Mouse (Mus musculus) neural tube, embryonic 13.5 days (tissue): ENCODE results near the gene Gm20388. TPM values are rescaled to one million over a fixed set of nuclear protein-coding genes. Genes with fewer than 3 reads are reported as not detected.

Experiments used
- ATAC-seq: fragments of 200-750 bp; cut with Nextera tagmentation; 2 replicates; pipeline ENCODE4 v1.8.0; 2017; ENCODE audit warnings: low read depth, mild to moderate bottlenecking, moderate TSS enrichment, moderate library complexity
- H3K27ac ChIP-seq: fragments of 300-500 bp; sonication (generic); replicated peaks from 2 replicates; pipeline ENCODE4 v1.5.1; 2015; ENCODE audit warnings: moderate library complexity, mild to moderate bottlenecking, inconsistent platforms
- H3K27me3 ChIP-seq: fragments of 300-500 bp; sonication (generic); 2 replicates; pipeline ENCODE4 v1.6.1; 2015; ENCODE audit warnings: mild to moderate bottlenecking, inconsistent platforms
- H3K36me3 ChIP-seq: fragments of 300-500 bp; sonication (generic); 2 replicates; pipeline ENCODE4 v1.6.1; 2015; ENCODE audit warnings: mild to moderate bottlenecking, inconsistent platforms
- H3K4me1 ChIP-seq: fragments of 300-500 bp; sonication (generic); replicated peaks from 2 replicates; pipeline ENCODE4 v1.6.1; 2015; ENCODE audit warnings: inconsistent platforms
- H3K4me2 ChIP-seq: fragments of 300-500 bp; sonication (generic); 2 replicates; pipeline ENCODE4 v1.6.1; 2015; ENCODE audit warnings: inconsistent platforms, mild to moderate bottlenecking, moderate library complexity
- H3K4me3 ChIP-seq: fragments of 300-500 bp; sonication (generic); 2 replicates; pipeline ENCODE4 v1.5.1; 2015; ENCODE audit warnings: mild to moderate bottlenecking, inconsistent platforms
- H3K9ac ChIP-seq: fragments of 300-500 bp; sonication (generic); 2 replicates; pipeline ENCODE4 v1.6.1; 2015; ENCODE audit warnings: moderate library complexity, mild to moderate bottlenecking, inconsistent platforms
- H3K9me3 ChIP-seq: fragments of 300-500 bp; sonication (generic); 2 replicates; pipeline ENCODE4 v1.6.1; 2016; ENCODE audit warnings: inconsistent platforms
- WGBS: fragments of 180-500 bp; shearing (Covaris S2); methylation state at CpG from one replicate; pipeline ENCODE4 v1.1.7; 2015; 5-methylcytosine and 5-hydroxymethylcytosine counted together
- polyA plus RNA-seq: library from polyadenylated mRNA; unstranded; fragments of >200 nt; fragmentation: Nextera tagmentation; extraction: Ambion mirVana; gene quantifications from 2 replicates; pipeline ENCODE4 v1.2.1, GENCODE M21; 2015

Gene Gm20388
- polyA plus RNA-seq, 1 experiment from 2014 or later: 0.27 TPM

DNA sequence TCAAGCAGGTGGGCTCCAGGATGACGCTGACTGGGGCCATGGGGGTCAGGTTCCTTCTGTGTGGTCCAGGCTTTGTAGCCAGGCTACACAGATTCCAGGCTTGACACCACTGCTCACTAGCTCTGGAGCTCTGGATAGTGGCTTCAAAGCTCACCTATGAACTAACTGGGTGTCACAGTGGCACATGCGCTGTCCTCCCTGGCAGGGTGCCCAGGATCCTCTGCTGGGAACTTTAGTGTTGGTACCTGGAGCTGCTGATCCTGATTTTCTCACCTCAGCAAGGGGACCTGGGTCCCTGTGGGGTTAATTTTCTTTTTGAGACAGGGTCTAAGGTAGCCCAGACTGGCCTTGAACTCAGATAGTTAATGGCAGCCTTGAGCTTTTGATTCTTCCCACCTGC lies 490.6 kb downstream of the Gm20388 start:
- no peaks in the 10 kb centered on the region for H3K9me3 ChIP-seq
- H3K4me1 ChIP-seq: peaks cover 67% of the 10 kb centered on the region
- no peaks in the 10 kb centered on the region for H3K36me3 ChIP-seq
- H3K27ac ChIP-seq: no peak overlapping the region
- H3K27me3 ChIP-seq: no peaks in the 10 kb centered on the region
- H3K4me3 ChIP-seq: no peak overlapping the region
- H3K4me2 ChIP-seq: no peak overlapping the region
- WGBS: 88% methylated on average over 2 of the region's 2 CpGs
- ATAC-seq: no peak
- no peak overlapping the region for H3K9ac ChIP-seq

DNA sequence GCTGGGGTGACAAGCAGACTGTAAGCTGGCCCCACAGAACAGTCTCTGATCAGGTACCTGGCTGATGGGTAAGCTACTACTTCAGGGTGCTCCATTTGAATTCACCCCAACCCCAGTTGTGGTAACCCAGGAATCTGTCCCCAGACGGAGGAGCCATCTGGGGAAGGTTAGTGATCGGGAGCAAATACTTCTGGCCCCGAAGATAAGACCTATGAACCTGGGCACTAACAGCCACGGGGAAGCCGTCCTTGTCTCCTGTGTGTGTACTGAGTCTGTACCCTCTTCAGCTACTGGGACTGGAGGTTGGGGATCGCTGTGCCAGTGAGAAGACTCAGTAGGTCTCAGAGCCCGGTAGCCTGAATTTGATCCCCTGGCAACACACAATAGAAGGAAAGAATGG lies 491.1 kb downstream of the Gm20388 start:
- ATAC-seq: no peak
- Histone ChIP-seq H3K9me3 (no peaks in the 10 kb centered on the region), H3K4me3 (no peak overlapping the region), H3K4me2 (no peak overlapping the region), H3K36me3 (no peaks in the 10 kb centered on the region), H3K27me3 (no peaks in the 10 kb centered on the region), H3K9ac (no peak overlapping the region), H3K4me1 (peaks cover 67% of the 10 kb centered on the region), H3K27ac (no peak overlapping the region)
- WGBS: 91% methylated on average over 7 of the region's 7 CpGs

DNA sequence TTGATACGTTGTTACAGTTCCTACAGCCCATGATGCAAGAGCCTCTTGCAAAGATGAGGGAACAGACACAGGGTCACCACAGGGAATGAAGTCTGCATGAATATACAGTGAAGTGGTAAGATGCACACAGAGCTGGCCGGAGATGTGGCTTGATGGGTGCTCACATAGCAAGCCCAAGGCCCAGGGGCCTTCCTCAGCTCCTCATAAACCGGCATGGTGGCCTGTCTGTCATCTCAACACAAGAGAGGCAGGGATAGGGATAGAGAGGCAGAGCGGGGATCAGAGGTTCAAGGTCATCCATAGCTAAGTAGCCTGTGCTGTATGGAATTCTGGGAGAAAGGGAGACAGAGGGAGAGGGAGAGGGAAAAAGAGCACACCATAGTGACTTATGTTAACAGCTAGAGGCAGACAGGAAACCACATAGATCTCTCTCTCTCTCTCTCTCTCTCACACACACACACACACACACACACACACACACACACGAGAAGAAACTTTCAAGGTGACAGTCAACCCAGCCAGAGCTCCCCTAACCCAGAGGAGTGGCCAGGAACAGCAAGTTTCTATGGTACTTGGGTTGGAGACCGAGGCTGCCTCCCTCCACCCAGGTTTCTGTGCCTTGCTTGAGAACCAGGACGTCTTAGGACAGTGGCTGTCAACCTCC lies 493.1 kb downstream of the Gm20388 start:
- H3K9ac ChIP-seq: no peak overlapping the region
- H3K36me3 ChIP-seq: no peaks in the 10 kb centered on the region
- H3K4me2 ChIP-seq: no peak overlapping the region
- WGBS: 78% methylated on average over 7 of the region's 7 CpGs
- H3K9me3 ChIP-seq: no peaks in the 10 kb centered on the region
- no peak overlapping the region for H3K4me3 ChIP-seq
- H3K4me1 ChIP-seq: peaks cover 67% of the 10 kb centered on the region
- ATAC-seq: no peak
- H3K27ac ChIP-seq: no peak overlapping the region
- no peaks in the 10 kb centered on the region for H3K27me3 ChIP-seq

DNA sequence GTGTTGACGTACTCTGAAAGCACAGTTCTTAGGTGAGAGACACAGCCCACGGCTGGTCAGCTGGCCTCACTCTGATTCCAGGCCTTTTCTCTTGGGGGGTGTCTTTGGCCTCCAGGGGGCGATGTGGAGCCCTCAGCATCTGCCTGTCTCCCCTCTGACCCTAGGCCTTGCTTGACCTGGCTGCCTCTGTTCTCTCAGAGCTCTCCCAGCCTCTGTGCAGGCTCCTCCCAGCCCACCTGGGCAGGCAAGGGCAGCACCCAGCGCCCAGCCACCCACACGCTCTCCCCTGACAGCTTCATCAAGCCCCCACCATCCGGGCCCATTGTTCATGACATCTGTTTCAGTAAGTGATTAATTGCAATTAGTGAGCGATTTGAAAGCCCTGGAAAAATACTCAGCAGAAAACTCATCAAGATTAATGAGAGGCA lies 494.0 kb downstream of the Gm20388 start:
- WGBS: 25% methylated on average over 7 of the region's 7 CpGs
- Histone ChIP-seq H3K4me1 (peaks cover 67% of the 10 kb centered on the region), H3K4me3 (no peak overlapping the region), H3K27me3 (no peaks in the 10 kb centered on the region), H3K27ac (no peak overlapping the region; the same call in 1 of the 2 replicates), H3K9me3 (no peaks in the 10 kb centered on the region), H3K4me2 (no peak overlapping the region), H3K9ac (no peak overlapping the region), H3K36me3 (no peaks in the 10 kb centered on the region)
- no peak for ATAC-seq

DNA sequence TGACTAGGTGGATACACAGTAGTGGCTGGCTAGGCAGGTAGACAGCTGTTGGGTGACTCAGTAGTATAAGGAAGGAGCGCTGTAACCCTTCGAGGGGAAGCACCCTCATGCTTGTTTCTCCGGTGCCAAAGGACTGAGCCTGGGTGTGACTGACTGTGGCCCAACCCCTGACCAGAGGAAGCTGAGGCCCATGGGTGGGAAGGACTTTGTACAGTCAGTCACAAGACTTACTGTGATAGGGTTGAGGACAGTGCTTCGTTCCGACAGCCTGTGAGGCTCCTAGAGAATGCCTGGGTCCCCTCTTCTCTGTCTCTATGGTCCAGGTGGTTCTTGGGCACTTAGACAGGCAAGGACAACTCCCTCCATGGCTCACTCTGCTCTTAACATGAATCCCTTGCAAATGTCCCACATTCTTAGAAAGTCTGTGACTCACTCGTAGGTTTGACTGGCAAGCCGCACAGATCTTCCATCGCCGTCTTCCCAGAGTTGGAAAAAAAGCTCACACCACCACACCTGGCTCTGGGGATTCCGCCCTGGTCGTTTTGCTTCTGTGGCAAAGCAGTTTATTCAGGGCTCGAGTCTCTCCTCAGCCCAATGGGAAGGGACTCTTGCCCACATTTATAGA lies 495.5 kb downstream of the Gm20388 start:
- H3K4me3 ChIP-seq: no peak overlapping the region
- H3K27me3 ChIP-seq: no peaks in the 10 kb centered on the region
- no peak overlapping the region for H3K9ac ChIP-seq
- no peak overlapping the region for H3K27ac ChIP-seq
- no peak for ATAC-seq
- no peaks in the 10 kb centered on the region for H3K36me3 ChIP-seq
- no peaks in the 10 kb centered on the region for H3K9me3 ChIP-seq
- H3K4me2 ChIP-seq: no peak overlapping the region
- 89% methylated on average over 12 of the region's 12 CpGs for WGBS
- H3K4me1 ChIP-seq: peaks cover 75% of the 10 kb centered on the region

DNA sequence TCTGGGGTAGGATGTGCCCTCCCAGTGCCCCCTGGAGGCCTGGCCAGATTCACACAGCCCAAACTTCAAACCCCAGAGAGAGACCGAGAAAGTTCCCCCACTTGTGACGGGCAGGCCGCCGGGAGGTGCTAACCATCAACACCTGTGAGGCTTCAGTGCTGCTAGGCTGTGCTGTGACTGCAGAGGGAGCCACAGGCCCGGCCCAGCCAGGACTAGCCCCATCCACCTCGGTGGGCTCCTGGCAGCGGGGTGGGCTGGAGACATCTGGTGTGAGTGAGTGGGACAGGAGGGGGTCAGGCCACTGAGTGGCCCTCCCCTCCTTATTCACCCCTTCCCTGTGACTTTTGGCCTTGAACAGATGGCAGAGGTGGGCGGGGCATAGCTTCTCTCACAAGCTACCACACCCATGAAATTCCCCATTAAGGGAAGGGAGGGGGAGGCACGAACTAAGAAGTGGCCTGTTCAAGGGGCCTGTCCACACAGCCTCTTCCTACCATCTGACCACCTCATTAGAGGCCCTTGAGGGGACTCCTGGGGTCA lies 497.1 kb downstream of the Gm20388 start:
- H3K36me3 ChIP-seq: no peaks in the 10 kb centered on the region
- peak overlapping the region; percentile 83 for H3K27ac ChIP-seq
- H3K4me1 ChIP-seq: peaks cover 86% of the 10 kb centered on the region
- H3K9ac ChIP-seq: peak overlapping the region; percentile 31; the same call in 1 of the 2 replicates
- H3K4me3 ChIP-seq: no peak overlapping the region
- H3K9me3 ChIP-seq: no peaks in the 10 kb centered on the region
- peak; percentile 37 for ATAC-seq
- no peak overlapping the region for H3K4me2 ChIP-seq
- no peaks in the 10 kb centered on the region for H3K27me3 ChIP-seq
- WGBS: 5% methylated on average over 9 of the region's 9 CpGs

DNA sequence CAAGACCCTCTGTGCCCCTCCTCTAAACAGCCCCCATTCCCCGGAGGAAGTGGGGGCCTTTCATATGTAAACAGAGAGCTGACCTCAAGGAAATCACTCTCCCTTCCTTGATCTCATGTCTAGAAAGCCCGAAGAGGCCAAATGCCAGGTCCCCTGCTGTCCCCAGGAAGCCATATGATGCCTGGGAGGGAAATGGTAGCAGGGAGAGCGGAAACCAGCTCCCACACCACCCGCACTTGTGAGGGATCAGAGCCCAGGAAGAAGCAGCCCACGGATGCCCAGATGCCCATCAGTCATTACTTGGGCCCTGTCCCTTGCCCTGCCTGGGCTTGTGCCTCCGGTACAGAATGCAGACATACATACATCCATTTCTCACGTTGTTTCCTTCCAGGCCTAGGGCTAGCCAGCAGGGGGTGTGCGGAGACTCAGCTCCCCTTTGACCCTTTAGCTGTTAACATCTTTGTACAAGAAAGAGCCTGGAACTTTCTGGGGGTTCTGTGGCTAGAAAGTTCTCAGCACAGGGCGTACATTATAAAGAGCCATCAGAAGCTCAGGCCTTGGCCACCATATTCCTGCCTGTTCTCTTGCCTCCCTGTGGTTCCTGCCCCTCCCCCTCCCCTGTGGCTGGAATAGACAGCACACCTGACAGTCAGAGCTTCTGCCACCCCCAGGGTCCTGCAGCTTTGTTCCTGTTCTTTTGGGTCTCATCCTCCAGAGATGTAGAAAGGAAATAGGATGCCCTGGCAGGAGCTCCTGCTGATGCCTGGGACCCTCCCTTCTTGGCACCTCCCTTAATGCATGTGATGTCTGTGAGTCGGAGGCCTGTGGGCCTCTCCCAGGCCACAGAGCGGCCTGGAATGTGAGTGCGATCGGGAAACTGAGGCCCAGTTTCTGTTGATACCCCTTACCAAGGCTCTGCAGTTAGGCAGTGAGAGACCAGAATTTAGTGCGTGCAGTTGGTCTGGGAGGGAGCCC lies 497.9 kb downstream of the Gm20388 start:
- no peaks in the 10 kb centered on the region for H3K36me3 ChIP-seq
- H3K27ac ChIP-seq: peak overlapping the region; percentile 83
- no peak for ATAC-seq
- no peaks in the 10 kb centered on the region for H3K27me3 ChIP-seq
- H3K9ac ChIP-seq: peak overlapping the region; percentile 31; the same call in 1 of the 2 replicates
- no peak overlapping the region for H3K4me3 ChIP-seq
- no peak overlapping the region for H3K4me2 ChIP-seq
- peaks cover 90% of the 10 kb centered on the region for H3K4me1 ChIP-seq
- 34% methylated on average over 14 of the region's 14 CpGs for WGBS
- no peaks in the 10 kb centered on the region for H3K9me3 ChIP-seq

DNA sequence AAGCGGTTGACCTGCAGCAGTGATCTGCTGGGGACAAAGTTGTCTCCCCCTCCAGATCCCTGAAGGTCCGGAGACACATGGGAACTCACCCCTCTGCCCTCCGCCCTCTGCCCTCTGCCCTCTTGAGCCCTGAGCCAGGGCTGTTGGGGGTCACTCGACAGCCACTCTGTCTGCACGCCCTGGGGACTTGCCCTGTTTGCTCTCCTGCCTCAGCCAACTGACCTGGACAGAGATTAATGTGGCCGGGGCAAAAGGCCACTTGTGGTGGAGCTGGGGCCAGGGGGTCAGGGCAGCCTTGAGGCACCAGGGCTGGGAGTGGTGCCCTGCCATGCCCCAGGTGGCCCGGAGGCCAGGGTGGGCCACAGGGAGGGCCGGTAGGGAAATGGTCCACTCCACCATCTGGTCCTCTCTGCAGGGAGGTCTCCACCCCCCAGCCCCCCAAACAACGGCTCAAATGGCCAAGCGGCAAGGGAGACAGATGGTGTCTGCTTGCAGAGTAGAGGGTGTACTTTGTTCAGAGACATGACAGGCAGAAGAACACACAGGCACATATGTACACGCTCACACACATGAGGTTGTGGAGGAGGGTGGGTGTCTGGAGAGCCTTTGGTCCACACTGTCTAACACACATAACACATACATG lies 498.9 kb downstream of the Gm20388 start:
- 30% methylated on average over 11 of the region's 11 CpGs for WGBS
- Histone ChIP-seq H3K4me1 (peaks cover 90% of the 10 kb centered on the region), H3K4me3 (no peak overlapping the region), H3K4me2 (no peak overlapping the region), H3K27ac (peak overlapping the region; percentile 83; the same call in 1 of the 2 replicates), H3K36me3 (no peaks in the 10 kb centered on the region), H3K9me3 (no peaks in the 10 kb centered on the region), H3K9ac (no peak overlapping the region), H3K27me3 (no peaks in the 10 kb centered on the region)
- no peak for ATAC-seq

DNA sequence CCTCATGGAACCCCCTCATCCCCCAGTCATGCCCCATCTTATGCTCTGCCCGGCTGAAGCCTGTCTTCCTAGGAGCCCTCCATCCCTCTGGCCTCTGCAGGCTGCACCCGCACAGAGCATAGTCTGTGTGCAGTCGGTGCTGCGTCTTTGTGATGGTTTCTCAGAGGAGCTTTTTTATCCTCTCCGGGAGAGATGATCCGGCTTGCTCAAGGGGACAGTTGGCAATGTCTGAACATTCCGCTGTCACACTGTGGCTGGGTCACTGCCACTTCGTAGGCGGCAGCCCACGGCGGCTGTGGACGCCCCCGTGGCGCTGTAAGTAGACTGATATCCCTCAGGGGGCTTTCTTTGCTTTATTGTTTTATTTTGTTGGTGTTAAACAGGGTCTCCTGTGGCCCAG lies 500.4 kb downstream of the Gm20388 start:
- ATAC-seq: no peak
- Histone ChIP-seq H3K36me3 (no peaks in the 10 kb centered on the region), H3K9ac (peak overlapping the region; percentile 54), H3K4me1 (peaks cover 100% of the 10 kb centered on the region), H3K27me3 (no peaks in the 10 kb centered on the region), H3K4me3 (no peak overlapping the region), H3K9me3 (no peaks in the 10 kb centered on the region), H3K27ac (peak overlapping the region; percentile 65), H3K4me2 (no peak overlapping the region)
- 28% methylated on average over 14 of the region's 14 CpGs for WGBS

DNA sequence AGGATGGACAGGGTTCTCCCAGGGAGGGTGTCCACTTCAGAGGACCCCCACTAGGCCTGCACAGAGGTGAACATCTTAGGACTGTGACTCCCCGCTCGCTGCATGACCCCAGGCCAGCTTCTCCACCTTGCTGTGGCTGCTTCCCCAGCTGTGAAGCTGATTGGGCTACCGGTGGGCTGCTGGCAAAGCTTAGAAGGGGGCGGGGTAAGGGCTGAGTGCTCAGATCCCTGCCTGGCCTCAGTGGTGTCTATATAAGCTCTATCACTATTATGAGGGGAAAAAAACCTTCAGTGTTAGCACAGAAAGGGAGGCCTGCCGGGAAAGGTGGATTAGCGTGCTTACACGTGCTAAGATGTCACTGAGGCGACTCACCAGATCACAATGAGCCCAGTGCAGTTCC lies 501.2 kb downstream of the Gm20388 start:
- no peak for ATAC-seq
- Histone ChIP-seq H3K9ac (no peak overlapping the region; the same call in 1 of the 2 replicates), H3K4me3 (no peak overlapping the region), H3K4me1 (peaks cover 100% of the 10 kb centered on the region), H3K4me2 (no peak overlapping the region), H3K9me3 (no peaks in the 10 kb centered on the region), H3K27me3 (no peaks in the 10 kb centered on the region), H3K27ac (peak overlapping the region; percentile 88), H3K36me3 (no peaks in the 10 kb centered on the region)
- WGBS: 43% methylated on average over 8 of the region's 8 CpGs

DNA sequence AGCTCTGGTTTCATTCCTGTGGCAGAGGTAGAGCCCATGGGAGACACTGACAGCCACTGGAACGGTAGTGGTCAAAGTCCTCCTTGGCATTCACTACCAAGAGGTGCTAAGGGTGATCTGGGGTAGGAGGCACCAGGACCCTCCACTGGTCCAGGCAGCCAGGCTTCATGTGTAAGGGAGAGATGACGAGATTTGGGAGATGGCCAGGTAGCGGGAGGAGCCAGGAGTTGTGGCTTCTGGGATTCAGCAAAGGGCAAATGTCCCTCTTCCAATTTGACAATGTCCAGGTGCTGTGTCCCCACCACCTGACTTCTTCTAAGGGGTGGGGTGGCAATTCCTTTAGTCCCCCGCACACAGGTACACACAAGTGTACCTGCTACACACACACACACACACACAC lies 501.7 kb downstream of the Gm20388 start:
- H3K4me3 ChIP-seq: no peak overlapping the region
- H3K9ac ChIP-seq: peak overlapping the region; percentile 52
- no peak for ATAC-seq
- H3K4me2 ChIP-seq: no peak overlapping the region
- 85% methylated on average over 4 of the region's 4 CpGs for WGBS
- no peaks in the 10 kb centered on the region for H3K9me3 ChIP-seq
- peaks cover 100% of the 10 kb centered on the region for H3K4me1 ChIP-seq
- H3K27me3 ChIP-seq: no peaks in the 10 kb centered on the region
- H3K27ac ChIP-seq: peak overlapping the region; percentile 88
- no peaks in the 10 kb centered on the region for H3K36me3 ChIP-seq
